Mouse (Mus musculus): ENCODE data around the gene Atxn7l3.

DNA sequence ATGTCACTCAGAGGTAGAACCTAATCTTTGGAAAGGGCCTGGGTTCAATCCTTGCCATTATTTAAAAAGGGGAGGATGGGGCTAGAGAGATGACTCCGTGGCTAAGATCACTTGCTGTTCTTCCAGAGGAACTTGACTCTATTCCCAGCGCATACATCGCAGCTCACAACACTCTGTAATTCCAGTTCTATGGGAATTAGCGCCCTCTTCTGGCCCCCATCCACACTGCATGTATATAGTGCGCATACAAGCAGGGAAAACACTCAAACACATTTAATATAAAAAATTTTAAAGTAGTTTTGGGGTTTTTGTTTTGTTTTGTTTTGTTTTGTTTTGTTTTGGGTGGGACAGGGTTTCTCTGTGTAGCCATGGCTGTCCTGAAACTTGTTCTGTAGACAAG, 54.6 kb downstream of the Atxn7l3 start:
- no peak for TF ChIP-seq CTCF (IDR thresholded peaks at IDR 0.05; ENCODE audit: low read depth, low read length)
- no peak for TF ChIP-seq TAL1 (conservative IDR thresholded peaks at IDR 0.05; ENCODE audit: low read depth, low read length)
